Mouse (Mus musculus): ENCODE measurements around the gene Rbfox3. TPM values are rescaled to one million over a fixed set of nuclear protein-coding genes. Genes with fewer than 3 reads are reported as not detected.
"Not testable (repeated sequence)": the region's sequence is repeated elsewhere in the genome, so short reads cannot be mapped to it uniquely, and the experiment has no call there.

The Rbfox3 gene
- total RNA-seq, 2 experiments from 2014 or later: 0.11 to 0.14 TPM

DNA sequence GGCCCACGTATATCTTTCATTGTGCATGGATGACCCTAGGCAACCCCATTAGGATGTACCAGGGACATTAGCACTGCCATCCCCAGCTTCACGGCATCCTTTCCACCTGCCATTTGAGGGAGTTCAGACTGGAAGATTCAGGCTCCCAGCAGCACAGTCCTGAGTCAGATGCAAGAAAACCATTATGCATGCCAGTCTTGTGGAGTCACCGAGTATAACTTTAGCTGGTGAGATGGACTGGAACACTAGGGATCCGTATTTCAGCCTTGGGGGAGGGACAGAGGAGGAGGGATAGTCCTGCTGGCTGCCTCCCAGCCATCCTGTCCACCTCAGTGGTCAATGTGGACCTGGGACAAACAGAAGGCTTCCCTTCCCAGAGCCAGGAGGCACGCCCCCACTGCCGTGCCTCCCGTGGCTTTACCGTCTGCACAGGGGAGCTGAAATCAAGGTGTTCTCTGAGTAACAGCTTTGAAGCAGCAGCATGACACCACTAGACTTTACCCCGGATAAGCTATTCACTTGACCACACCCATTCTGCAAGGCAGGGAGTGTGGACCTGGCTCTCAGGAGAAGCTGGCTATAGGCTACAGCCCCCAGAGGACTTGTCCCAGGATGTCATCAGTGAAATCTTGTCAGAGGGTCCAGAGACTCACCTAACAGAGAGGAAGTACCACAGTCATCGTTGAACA is 78.5 kb downstream of the Rbfox3 start:
- intact Hi-C loops (cut with DNase I): no loop called here
- DNase-seq: no peak

DNA sequence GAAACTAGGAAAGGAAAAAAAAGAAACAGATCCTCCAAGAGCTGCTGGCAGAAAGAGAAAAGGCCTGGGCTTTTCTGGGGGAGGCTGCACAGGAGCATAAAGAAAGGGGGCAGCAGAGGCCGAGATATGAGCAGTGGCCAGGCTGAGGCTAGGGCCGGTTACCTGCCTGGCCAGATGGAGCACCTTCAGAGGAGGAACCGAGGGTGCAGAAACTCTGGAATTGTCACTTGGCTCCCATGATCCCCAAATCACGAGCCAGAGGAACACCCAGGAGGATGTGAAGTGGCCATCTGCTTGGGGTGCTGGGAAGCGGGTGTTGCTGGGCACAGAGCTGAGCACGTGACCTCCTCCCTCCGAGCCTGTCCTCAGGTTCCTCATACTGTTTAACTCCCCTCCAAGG is 79.7 kb downstream of the Rbfox3 start:
- DNase-seq: no peak

DNA sequence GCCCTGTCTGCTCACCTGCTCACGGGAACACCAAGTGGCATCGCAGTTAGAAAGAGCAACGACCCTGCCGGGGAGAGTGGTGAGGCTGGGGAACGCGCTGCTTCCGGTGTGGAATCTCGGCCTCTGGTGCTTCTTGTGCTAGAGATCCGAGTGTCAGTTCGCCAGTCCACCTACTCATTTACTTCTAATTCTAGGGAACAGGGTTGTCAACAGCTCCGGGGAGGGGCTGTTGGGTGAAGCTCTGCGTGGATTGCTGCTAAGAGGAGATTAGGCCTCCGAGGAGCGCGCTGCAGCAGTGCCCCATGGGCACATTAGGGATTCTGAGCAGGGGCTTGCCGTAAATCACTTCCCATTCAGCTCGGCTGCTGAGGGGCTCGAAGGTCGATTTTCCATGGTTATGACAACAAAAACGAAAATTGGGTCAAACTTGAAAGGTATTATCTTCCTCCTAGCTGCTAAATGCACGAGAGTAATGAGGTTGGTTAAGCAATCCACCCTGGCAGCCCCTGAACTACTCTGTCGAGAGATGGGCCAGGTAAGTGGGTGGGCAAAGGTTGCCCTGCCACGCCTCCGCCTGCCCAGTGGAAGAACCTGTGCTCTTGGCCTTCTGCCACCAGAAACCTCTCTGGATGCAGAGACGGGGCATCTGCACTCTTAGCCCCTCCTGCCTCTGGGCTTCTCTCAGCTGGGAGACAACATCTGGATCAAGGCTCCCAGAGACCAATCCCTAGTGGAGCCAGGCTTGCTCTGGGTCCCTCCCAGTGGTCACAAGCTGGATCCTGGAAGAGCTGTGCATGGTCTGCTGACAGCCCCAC is 85.9 kb downstream of the Rbfox3 start:
- no peak for DNase-seq
- intact Hi-C loops (cut with DNase I): no loop called here

More for the DNA sequence above, 79.7 kb downstream of the Rbfox3 start:
- intact Hi-C loops (cut with DNase I): loop anchor here (2.0 kb wide), 1 partner anchor 143 kb away; no protein-coding TSS in a partner anchor

DNA sequence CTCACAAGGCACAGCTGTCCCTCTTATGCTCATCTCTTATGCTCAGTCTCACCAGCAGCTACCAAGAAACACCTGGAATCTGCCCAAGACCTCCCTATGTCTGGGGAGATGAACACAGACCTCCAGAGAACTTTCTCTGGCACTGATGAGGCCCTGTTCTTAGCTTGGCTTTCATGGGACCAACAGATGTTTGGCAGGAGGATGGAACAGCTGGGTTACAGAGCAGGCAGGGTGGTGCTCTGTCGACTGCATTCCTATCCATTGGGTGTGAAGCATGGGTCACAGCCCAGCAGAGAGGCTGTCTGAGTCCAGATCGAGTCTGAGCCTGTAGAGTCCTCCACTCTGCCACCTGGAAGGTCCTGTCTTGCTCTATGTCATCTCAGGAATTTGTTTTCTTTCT is 90.0 kb downstream of the Rbfox3 start:
- DNase-seq: peak; percentile 21 to 40
- intact Hi-C loops (cut with DNase I): no loop called here

DNA sequence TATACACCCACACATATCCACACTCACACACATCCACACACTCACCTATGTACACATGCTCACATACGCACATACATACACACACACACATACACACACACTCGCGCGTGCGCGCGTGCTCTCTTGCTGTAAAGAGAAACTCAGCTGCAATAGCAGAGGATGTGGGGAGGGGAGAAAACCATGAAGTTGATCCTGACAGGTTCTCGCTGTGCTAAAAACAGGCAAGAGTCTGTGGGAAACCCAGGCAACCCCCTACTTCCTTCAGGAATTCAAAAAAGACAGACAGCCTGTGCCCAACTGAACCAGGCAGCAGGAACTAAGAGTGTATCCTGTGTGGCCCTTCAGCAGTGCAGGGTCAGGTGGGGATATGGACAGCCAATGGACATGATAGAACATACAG is 92.9 kb downstream of the Rbfox3 start:
- intact Hi-C loops (cut with DNase I): no loop called here
- DNase-seq: no peak

DNA sequence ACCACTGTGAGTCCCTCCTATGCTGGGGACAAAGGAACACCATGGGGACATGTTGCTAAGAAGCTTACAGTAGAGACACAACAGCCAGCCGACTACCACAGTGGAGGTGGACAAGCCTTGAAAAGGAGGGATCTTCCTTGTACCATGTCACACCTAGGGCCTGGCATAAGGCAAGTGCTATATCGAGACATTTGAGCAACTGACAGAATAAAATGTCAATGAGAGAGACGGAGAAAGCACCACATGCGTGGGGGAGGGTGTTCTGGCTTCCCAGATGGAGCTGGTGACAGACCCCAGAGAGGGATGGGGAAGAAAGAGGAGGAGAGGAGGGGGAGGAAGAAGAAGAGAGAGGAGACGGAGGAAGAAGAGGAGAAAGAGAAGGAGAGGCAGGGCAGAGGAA is 96.3 kb downstream of the Rbfox3 start:
- DNase-seq: no peak
- intact Hi-C loops (cut with DNase I): no loop called here

DNA sequence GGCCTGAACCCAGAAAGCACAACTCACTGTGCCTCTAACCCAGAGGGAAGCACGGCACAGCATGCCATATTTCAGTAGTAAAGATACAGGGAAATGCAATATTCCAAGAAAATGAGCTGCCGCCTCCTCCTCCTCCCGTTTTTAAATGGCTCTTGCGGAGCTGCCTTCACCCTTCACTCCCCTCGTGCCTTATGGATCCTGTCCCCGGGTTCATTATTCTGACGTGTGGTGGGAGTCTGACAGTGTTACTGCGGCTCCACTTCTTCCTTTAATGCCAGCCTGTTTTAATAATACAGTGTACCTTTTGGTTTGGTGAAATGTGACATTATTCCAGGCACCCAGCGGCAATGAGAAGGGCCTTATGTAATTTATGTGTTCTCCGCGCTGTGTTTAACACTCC is 97.5 kb downstream of the Rbfox3 start:
- no peak for DNase-seq
- intact Hi-C loops (cut with DNase I): no loop called here

DNA sequence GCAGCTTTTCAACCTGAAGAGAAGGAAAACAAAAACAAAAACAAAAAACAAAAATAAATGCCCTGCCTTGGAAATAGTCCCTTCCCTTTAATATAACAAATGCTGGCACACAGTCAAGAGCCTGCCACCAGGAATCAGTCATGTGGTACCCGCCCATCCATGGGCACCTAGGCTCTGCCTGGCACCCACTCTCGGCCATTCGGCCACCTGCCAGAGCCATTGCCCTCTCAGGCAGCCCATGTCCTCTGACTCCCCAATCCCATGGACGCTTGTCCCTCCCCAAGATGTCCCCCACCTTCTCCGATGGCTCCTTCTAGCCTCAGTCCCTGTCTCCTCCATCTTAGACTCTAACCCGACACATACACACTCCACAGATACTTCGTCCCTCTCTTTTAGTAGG is 100.0 kb downstream of the Rbfox3 start:
- DNase-seq: no peak
- intact Hi-C loops (cut with DNase I): no loop called here

DNA sequence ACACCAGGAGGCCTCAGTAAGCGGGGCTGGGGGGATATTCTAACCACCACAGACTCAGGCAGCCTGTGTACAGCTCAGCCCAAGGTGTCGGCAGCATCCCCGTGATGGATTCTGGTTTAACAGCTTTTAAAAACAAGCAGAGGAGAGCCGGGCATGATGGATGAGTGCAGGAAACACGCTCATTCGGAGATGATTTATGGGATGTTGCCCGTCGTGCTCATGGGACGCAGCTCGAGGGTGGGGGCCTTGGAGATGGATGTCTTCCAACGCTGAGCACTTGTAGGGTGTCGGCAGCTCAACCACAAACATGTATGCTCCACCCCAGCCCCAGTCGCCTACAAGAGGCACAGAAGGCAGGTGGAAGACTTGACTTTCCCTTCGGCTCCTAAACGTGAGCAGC is 103.9 kb downstream of the Rbfox3 start:
- intact Hi-C loops (cut with DNase I): no loop called here
- DNase-seq: no peak

DNA sequence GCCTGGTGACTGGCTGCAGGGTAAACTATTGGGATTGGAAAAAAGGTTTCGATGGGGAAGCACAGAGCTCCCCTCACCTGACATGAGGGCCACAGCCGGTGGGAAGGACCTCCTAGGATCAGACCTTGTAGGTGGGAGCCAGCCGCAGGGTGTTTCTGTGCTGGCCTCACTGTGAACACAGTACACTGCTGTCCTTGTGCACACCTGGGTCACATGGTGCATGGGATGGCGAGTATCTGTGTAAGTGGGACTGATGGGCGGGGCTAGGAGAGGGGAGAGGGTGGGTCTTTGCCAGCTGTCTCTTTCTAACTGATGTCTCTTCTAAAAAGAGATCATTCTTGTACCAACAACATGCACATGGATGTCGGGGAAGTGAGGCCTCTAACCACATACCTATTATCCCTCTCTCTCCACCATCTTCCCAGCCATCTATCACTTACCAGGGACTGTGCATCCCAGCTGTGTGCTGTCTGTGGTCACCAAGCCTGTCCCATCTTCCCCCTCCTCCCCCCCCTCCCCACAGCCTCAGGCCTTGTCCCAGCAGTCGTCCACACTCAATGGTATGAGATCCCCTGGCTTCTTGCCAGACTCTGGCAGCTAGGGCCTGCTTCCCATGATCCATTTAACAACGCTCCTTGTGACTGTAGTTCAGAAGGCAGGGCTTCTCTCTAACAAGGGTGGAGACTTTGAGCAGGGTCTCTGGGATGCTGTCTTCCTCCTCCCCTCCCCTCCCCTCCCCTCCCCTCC is 116.4 kb downstream of the Rbfox3 start:
- peak in 1 of 2 experiments; percentile 7 for DNase-seq
- intact Hi-C loops (cut with DNase I): no loop called here

DNA sequence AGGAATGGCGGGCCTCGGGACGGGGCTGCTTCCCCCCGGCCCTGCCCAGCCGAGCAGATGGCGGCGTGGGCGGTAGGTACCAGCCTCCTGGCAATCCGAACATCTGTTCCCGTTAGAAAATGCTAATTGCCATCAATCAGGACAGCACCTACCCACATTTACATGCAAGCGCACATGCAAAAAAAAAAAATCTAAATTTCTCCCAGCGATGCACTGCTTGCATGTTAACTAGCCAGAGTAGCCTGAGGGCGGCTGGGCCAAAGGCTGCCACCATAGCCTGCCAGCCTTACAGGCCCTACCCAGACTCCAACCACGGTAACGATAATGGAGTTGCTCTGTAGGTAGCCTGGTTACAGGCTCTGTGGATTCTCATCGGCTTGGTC is 117.8 kb downstream of the Rbfox3 start:
- intact Hi-C loops (cut with DNase I): no loop called here
- DNase-seq: no peak

DNA sequence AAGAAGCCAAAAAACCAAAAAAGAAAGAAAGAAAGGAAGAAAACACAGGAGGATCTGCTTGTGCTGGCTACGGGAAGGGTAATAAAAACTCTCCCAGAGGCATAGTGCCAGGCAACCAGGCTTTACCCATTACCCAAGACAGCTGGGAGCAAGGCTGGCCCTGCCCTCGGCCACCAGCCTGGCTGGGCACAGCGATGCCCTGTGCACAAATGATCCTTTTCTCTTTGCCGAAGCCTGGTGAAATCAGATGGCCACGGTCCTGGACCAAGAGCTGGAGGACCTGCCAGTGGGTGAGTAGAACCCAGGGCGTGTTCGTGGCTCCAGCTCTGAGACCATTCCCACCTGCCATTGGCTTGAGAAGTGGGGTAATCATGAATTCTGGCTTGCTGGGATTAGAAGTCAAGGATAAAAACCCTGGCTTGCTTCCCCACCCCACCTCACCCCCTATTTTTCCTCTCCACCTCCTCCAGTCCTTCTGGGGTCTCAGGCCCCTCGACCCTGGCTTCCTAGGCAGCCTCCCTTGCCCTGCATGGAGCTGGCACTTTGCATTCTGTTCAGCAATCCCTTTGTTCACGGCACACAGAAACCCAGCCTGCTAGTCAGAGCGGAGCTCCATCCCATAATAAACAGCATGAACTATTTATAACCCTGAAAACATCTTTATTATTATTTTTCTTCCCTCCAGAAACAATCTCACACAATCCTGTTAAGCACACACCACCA is 118.3 kb downstream of the Rbfox3 start:
- intact Hi-C loops (cut with DNase I): no loop called here
- DNase-seq: no peak

DNA sequence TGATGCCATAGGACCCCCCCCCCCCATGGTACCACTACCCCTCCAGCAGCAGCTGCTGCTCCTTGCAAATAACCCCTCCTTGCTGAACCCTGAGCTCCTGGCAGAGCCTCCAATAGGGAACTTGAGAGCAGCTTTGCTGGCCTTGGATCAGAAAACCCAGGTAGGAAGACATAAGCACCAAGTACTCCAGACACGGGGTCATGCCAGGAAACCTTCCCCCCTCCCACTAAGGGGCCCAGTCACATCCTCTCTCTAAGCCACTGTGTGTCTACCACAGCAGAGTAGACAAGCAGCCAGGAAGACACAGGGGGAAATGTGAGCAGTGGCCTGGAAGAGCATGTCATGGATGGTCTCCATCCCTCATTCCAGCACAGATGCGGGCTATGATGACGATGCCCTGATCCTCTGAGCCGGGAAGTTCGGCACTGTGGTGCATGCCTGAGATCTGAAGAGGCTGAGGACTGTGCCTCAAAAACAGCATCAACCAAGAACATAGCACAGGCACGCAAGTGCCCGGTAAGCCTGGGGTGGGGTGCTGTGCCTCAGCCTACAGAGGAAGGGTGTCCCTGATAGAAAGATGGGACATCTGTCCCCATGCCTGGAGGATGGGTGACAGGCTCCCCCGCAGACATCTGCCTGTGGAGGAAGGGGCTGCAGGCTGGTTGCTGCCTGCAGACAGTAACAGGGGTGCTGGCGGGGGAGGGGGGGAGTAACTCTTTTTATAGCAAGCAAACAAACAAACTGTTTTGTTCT is 119.1 kb downstream of the Rbfox3 start:
- intact Hi-C loops (cut with DNase I): no loop called here

DNA sequence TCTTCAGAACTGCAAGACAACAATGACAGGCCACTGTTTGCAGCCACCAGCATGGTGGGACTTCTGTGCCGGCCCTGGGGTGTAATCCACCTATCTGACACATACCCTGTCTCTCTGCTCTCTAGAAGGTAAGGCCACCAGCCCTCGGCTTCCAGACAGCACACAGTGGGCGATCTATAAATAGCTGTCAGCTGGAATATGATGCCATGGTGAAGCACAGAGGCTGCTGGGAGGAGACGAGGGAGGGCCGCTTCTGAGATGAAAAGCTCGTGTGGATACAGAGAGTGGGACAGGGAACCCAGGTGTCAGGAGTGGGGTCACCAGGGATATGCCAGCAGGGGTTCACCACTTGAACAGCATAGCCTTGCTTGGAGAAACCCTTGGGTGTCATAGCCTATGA is 120.0 kb downstream of the Rbfox3 start:
- intact Hi-C loops (cut with DNase I): no loop called here
- DNase-seq: peak in 1 of 2 experiments; percentile 9

More for the DNA sequence above, 119.1 kb downstream of the Rbfox3 start:
- DNase-seq: no peak

DNA sequence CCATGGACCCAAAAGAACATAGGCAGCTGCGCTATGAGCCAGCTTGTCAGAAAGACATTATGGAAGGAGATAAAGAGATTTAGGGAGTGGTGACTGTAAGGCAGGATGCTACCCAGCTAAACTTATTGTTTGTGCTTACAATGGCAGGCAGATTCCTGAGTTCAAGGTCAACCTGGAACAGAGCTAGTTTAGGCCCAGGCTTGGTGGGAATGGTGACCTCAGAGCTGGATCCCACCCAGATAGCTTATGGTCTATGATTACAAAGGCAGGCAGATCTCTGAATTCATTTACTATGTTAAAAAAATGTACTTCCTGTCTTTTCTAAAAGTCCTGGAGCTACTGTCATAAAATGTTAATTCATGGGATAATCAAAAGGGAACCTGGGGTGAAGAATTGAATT is 123.3 kb downstream of the Rbfox3 start:
- no peak for DNase-seq
- intact Hi-C loops (cut with DNase I): no loop called here

DNA sequence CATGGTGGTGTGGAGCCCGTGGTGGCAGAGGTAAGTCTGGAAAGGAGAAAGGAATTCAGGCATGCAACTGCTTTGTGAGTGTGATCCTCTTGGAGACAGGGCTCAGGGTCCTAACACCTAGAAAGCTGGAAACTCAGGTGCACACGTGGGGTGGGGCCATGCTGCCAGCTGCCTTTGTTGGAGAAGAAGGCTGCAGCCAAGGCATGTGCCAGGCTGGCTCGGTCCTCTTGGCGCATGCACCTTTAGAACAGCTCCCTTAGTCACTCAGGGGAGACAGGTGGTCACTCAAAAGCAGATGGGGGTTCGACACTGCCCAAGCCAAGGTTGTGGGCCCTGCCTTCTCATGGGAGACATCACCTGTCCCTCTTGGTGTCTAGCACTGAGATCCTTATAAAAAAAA is 128.7 kb downstream of the Rbfox3 start:
- DNase-seq: no peak
- intact Hi-C loops (cut with DNase I): no loop called here

DNA sequence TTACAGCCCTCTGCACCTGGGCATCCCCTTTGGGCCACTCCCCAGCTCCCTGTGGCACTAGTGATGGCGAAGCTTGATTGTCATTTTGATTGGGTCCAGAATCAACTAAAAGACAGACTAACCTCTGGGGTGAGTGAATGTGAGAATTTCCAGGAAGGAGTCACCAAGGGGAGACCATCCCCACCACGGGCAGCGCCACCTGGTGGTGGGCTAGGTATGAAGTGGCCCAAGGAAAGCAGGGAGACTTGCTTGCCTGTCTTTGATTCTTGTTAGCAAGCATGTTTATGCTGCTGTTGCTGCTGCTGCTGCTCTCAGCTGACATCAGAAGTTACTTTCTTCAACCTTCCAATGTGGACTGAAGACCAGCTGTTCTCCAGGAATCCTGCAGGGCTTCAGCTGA is 135.6 kb downstream of the Rbfox3 start:
- no peak for DNase-seq
- intact Hi-C loops (cut with DNase I): no loop called here

DNA sequence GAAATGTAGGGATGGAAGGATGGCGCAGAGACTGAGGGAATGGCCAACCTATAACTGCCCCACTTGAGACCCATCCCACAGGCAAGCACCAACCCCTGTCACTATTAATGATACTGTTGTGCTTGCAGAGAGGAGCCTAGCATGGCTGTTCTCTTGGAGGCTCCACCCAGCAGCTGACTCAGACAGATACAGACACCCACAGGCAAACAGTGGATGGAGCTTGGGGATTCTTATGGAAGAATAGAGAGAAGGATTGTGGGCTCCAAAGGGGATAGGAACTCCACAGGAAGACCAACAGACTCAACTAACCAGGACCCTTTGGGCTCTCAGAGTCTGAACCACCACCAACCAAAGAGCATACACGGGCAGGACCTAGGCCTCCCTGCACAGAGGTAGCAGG is 136.6 kb downstream of the Rbfox3 start:
- DNase-seq; intact Hi-C loops (cut with DNase I): not testable (repeated sequence)

DNA sequence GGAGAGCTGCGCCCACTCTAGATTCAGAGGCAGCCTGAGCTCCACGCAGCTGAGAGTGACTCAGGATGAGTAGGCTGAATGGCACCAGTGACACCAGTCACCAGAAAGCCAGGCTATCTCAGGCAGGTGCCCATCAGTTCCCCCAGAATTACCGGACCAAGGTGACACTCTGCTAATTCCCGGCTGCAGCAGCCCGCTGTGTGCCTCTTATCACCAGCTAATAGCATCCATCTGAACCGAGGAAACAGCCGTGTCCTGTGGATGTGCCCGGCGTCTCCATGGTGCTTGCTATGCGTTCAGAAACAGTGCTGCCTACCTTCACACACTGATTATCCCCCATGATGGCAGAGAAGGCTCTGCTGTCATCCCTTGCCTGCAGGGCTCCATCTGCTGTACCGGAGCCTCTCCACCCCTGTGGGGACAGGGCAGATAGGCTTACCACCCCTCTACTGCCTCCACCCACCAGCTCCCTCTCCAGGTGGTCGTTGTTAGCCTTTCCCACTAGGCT is 138.3 kb downstream of the Rbfox3 start:
- no peak for DNase-seq
- intact Hi-C loops (cut with DNase I): no loop called here

DNA sequence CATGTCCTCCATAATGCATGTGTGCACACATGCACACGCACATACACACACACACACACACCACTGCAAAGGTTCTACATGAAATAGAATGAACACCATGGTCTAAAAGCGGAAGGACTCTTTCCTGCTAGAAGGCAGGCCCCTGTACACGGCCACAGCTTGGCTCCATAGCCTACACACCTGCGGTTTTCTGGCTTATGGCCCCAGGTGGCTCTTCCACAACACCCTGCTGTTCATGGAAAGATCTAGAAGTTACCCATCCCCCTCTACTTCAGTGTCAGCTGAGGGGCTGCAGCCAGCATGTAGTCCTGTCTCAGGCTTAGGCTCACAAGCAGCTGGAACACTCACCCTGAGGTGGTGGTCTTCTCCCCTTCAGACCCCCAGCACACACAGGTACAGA is 140.0 kb downstream of the Rbfox3 start:
- no peak for DNase-seq
- intact Hi-C loops (cut with DNase I): no loop called here

Measured in heart, postnatal 36 days (tissue).